Mouse (Mus musculus): ENCODE measurements around the gene Glce. TPM values are rescaled to one million over a fixed set of nuclear protein-coding genes. Genes with fewer than 3 reads are reported as not detected.

Glce gene
- polyA plus RNA-seq, 1 experiment: 17.8 TPM

- peak; percentile 47 to 66 for DNase-seq
- H3K4me3 ChIP-seq (replicated peaks; ENCODE audit: insufficient read depth, low read depth, low read length): peak overlapping the region; percentile 99
- no peak for TF ChIP-seq POLR2A (IDR thresholded peaks at IDR 0.05; ENCODE audit: borderline replicate concordance, insufficient read depth, low read length)
- TF ChIP-seq CTCF (IDR thresholded peaks at IDR 0.05; ENCODE audit: borderline replicate concordance, insufficient read depth, low read depth, low read length): peak; percentile 32; the same call in 1 of the 2 replicates
- peaks cover 18% of the 10 kb centered on the region for H3K4me1 ChIP-seq (ENCODE audit: control insufficient read depth, insufficient read depth, low read length)
- H3K27ac ChIP-seq (ENCODE audit: insufficient read depth, low read length): peak overlapping the region; percentile 87
- WGBS: under 1% methylated on average over 59 of the region's 59 CpGs
- no peaks in the 10 kb centered on the region for H3K27me3 ChIP-seq (ENCODE audit: control insufficient read depth, insufficient read depth, low read length)
Measured at GRCm38 (mm10) chr9:62121551-62122447, 656 bp downstream of the Glce start.

- TF ChIP-seq CTCF (IDR thresholded peaks at IDR 0.05; ENCODE audit: borderline replicate concordance, insufficient read depth, low read depth, low read length) (no peak), POLR2A (IDR thresholded peaks at IDR 0.05; ENCODE audit: borderline replicate concordance, insufficient read depth, low read length) (no peak)
- Histone ChIP-seq H3K27ac (ENCODE audit: insufficient read depth, low read length) (no peak overlapping the region), H3K4me3 (replicated peaks; ENCODE audit: insufficient read depth, low read depth, low read length) (no peak overlapping the region), H3K4me1 (ENCODE audit: control insufficient read depth, insufficient read depth, low read length) (peaks cover 11% of the 10 kb centered on the region; the same call in 1 of the 2 replicates), H3K27me3 (ENCODE audit: control insufficient read depth, insufficient read depth, low read length) (no peaks in the 10 kb centered on the region)
- no peak for DNase-seq
- 52% methylated on average over 3 of the region's 3 CpGs for WGBS
Measured at GRCm38 (mm10) chr9:62118754-62119153, 3.7 kb downstream of the Glce start.

- peaks cover 13% of the 10 kb centered on the region; the same call in 1 of the 2 replicates for H3K4me1 ChIP-seq (ENCODE audit: control insufficient read depth, insufficient read depth, low read length)
- H3K27ac ChIP-seq (ENCODE audit: insufficient read depth, low read length): no peak overlapping the region
- TF ChIP-seq POLR2A (IDR thresholded peaks at IDR 0.05; ENCODE audit: borderline replicate concordance, insufficient read depth, low read length) (no peak), CTCF (IDR thresholded peaks at IDR 0.05; ENCODE audit: borderline replicate concordance, insufficient read depth, low read depth, low read length) (no peak)
- 7% methylated on average over 3 of the region's 3 CpGs for WGBS
- no peak overlapping the region for H3K4me3 ChIP-seq (replicated peaks; ENCODE audit: insufficient read depth, low read depth, low read length)
- peak; percentile 48 to 83 for DNase-seq
- no peaks in the 10 kb centered on the region for H3K27me3 ChIP-seq (ENCODE audit: control insufficient read depth, insufficient read depth, low read length)
Measured at GRCm38 (mm10) chr9:62115826-62116225, 6.6 kb downstream of the Glce start.

- no peak for TF ChIP-seq POLR2A (IDR thresholded peaks at IDR 0.05; ENCODE audit: borderline replicate concordance, insufficient read depth, low read length)
- TF ChIP-seq CTCF (IDR thresholded peaks at IDR 0.05; ENCODE audit: borderline replicate concordance, insufficient read depth, low read depth, low read length): no peak
- H3K4me3 ChIP-seq (replicated peaks; ENCODE audit: insufficient read depth, low read depth, low read length): no peak overlapping the region
- H3K4me1 ChIP-seq (ENCODE audit: control insufficient read depth, insufficient read depth, low read length): no peaks in the 10 kb centered on the region; the same call in 1 of the 2 replicates
- 49% methylated on average over 1 of the region's 1 CpGs for WGBS
- no peaks in the 10 kb centered on the region; the same call in 1 of the 2 replicates for H3K27me3 ChIP-seq (ENCODE audit: control insufficient read depth, insufficient read depth, low read length)
- H3K27ac ChIP-seq (ENCODE audit: insufficient read depth, low read length): no peak overlapping the region
- DNase-seq: no peak
Measured at GRCm38 (mm10) chr9:62096603-62097002, 25.9 kb downstream of the Glce start.

GRCm38 (mm10) chr9:62091604-62092003, 30.9 kb downstream of the Glce start:
- DNase-seq: peak in 1 of 2 experiments; percentile 18
- 68% methylated on average over 5 of the region's 5 CpGs for WGBS

GRCm38 (mm10) chr9:62085548-62085947, 36.9 kb downstream of the Glce start:
- H3K4me1 ChIP-seq (ENCODE audit: control insufficient read depth, insufficient read depth, low read length): peaks cover 7% of the 10 kb centered on the region; the same call in 1 of the 2 replicates
- no peak overlapping the region for H3K4me3 ChIP-seq (replicated peaks; ENCODE audit: insufficient read depth, low read depth, low read length)
- WGBS: 90% methylated on average over 2 of the region's 2 CpGs
- H3K27ac ChIP-seq (ENCODE audit: insufficient read depth, low read length): no peak overlapping the region
- H3K27me3 ChIP-seq (ENCODE audit: control insufficient read depth, insufficient read depth, low read length): no peaks in the 10 kb centered on the region
- TF ChIP-seq CTCF (IDR thresholded peaks at IDR 0.05; ENCODE audit: borderline replicate concordance, insufficient read depth, low read depth, low read length) (no peak), POLR2A (IDR thresholded peaks at IDR 0.05; ENCODE audit: borderline replicate concordance, insufficient read depth, low read length) (no peak)
- no peak for DNase-seq

More at GRCm38 (mm10) chr9:62091604-62092003, 30.9 kb downstream of the Glce start:
- no peak overlapping the region for H3K27ac ChIP-seq (ENCODE audit: insufficient read depth, low read length)
- TF ChIP-seq POLR2A (IDR thresholded peaks at IDR 0.05; ENCODE audit: borderline replicate concordance, insufficient read depth, low read length): no peak
- no peak for TF ChIP-seq CTCF (IDR thresholded peaks at IDR 0.05; ENCODE audit: borderline replicate concordance, insufficient read depth, low read depth, low read length)
- H3K4me1 ChIP-seq (ENCODE audit: control insufficient read depth, insufficient read depth, low read length): no peaks in the 10 kb centered on the region; the same call in 1 of the 2 replicates
- H3K4me3 ChIP-seq (replicated peaks; ENCODE audit: insufficient read depth, low read depth, low read length): no peak overlapping the region
- no peaks in the 10 kb centered on the region; the same call in 1 of the 2 replicates for H3K27me3 ChIP-seq (ENCODE audit: control insufficient read depth, insufficient read depth, low read length)

GRCm38 (mm10) chr9:62084896-62085295, 37.6 kb downstream of the Glce start:
- 83% methylated on average over 4 of the region's 4 CpGs for WGBS
- no peak for DNase-seq
- Histone ChIP-seq H3K27ac (ENCODE audit: insufficient read depth, low read length) (no peak overlapping the region), H3K4me3 (replicated peaks; ENCODE audit: insufficient read depth, low read depth, low read length) (no peak overlapping the region), H3K27me3 (ENCODE audit: control insufficient read depth, insufficient read depth, low read length) (no peaks in the 10 kb centered on the region), H3K4me1 (ENCODE audit: control insufficient read depth, insufficient read depth, low read length) (peaks cover 7% of the 10 kb centered on the region; the same call in 1 of the 2 replicates)
- TF ChIP-seq POLR2A (IDR thresholded peaks at IDR 0.05; ENCODE audit: borderline replicate concordance, insufficient read depth, low read length) (no peak), CTCF (IDR thresholded peaks at IDR 0.05; ENCODE audit: borderline replicate concordance, insufficient read depth, low read depth, low read length) (no peak)

Measured in cerebellum, adult 2 months (tissue).